Mouse (Mus musculus) MEL (cell line): ENCODE measurements around the gene Rpl3.

Source experiments
- CHD2 ChIP-seq: IDR thresholded peaks from 2 replicates; pipeline ENCODE4 v1.6.1; 2011; ENCODE audit warnings: low read length, improper control_type of control experiment
- CTCF ChIP-seq, 3 experiments: IDR thresholded peaks in 2 of 3; conservative IDR thresholded peaks in 1 of 3; 2 replicates each; pipeline ENCODE4 v1.5.1; 2011 to 2012; ENCODE audit warnings: low read length in 3 of 3, low read depth in 2 of 3, mild to moderate bottlenecking in 2 of 3, improper control_type of control experiment in 1 of 3, inconsistent platforms in 1 of 3, mixed read lengths in 1 of 3, moderate library complexity in 1 of 3; ENCODE audit not compliant: control insufficient read depth in 1 of 3, insufficient read depth in 1 of 3, poor library complexity in 1 of 3, severe bottlenecking in 1 of 3
- HCFC1 ChIP-seq: IDR thresholded peaks from 2 replicates; pipeline ENCODE4 v1.6.1; 2012; ENCODE audit warnings: low read depth, mild to moderate bottlenecking, inconsistent platforms, low read length, improper control_type of control experiment, moderate library complexity
- MAX ChIP-seq: IDR thresholded peaks from 2 replicates; pipeline ENCODE4 v1.6.1; 2011; ENCODE audit warnings: low read length, improper control_type of control experiment
- MYC ChIP-seq: IDR thresholded peaks from 2 replicates; pipeline ENCODE4 v1.6.1; 2011; ENCODE audit warnings: low read depth, mild to moderate bottlenecking, low read length, improper control_type of control experiment, moderate library complexity
- NELFE ChIP-seq: IDR thresholded peaks from 2 replicates; pipeline ENCODE4 v1.6.1; 2011; ENCODE audit warnings: low read depth, low read length, improper control_type of control experiment
- TCF12 ChIP-seq: IDR thresholded peaks from 2 replicates; pipeline ENCODE4 v1.6.1; 2014; ENCODE audit warnings: low read depth, mild to moderate bottlenecking, inconsistent platforms, low read length, improper control_type of control experiment, moderate library complexity
- ZNF384 ChIP-seq: IDR thresholded peaks from 2 replicates; pipeline ENCODE4 v1.6.1; 2012; ENCODE audit warnings: low read depth, mild to moderate bottlenecking, inconsistent platforms, low read length, improper control_type of control experiment

GRCm38 (mm10) chr15:80079129-80079668, 12.5 kb downstream of the Rpl3 start:
- TF ChIP-seq CTCF (IDR thresholded peaks at IDR 0.05 in 2 of 3, conservative IDR thresholded peaks at IDR 0.05 in 1 of 3; ENCODE audit: control insufficient read depth in 1 of 3, insufficient read depth in 1 of 3, low read depth in 2 of 3, low read length in 3 of 3, poor library complexity in 1 of 3, severe bottlenecking in 1 of 3) (no peak), MYC (no peak), TCF12 (no peak), ZNF384 (no peak), HCFC1 (no peak), CHD2 (no peak), MAX (no peak), NELFE (no peak)
